Mouse (Mus musculus): ENCODE results near the gene Nxpe2. TPM values are rescaled to one million over a fixed set of nuclear protein-coding genes. Genes with fewer than 3 reads are reported as not detected.

Gene Nxpe2
- polyA plus RNA-seq, 1 experiment from 2014 or later, result 1.2 TPM

GRCm38 (mm10) chr9:48290281-48290680 is 63.0 kb downstream of the Nxpe2 start:
- Histone ChIP-seq H3K4me3 (no peak overlapping the region), H3K27me3 (no peaks in the 10 kb centered on the region), H3K9ac (no peak overlapping the region), H3K4me1 (no peaks in the 10 kb centered on the region), H3K27ac (no peak overlapping the region), H3K4me2 (no peak overlapping the region), H3K36me3 (no peaks in the 10 kb centered on the region), H3K9me3 (no peaks in the 10 kb centered on the region)
- ATAC-seq (ENCODE audit: insufficient number of reproducible peaks, insufficient read depth, low FRiP score, low TSS enrichment, low read depth), result no peak
- WGBS, result 88% methylated on average over 1 of the region's 1 CpGs

- H3K9me3 ChIP-seq, result no peaks in the 10 kb centered on the region
- H3K4me1 ChIP-seq, result no peaks in the 10 kb centered on the region
- H3K9ac ChIP-seq, result no peak overlapping the region
- no peak overlapping the region for H3K4me2 ChIP-seq
- no peak for ATAC-seq (ENCODE audit: insufficient number of reproducible peaks, insufficient read depth, low FRiP score, low TSS enrichment, low read depth)
- 84% methylated on average over 8 of the region's 8 CpGs for WGBS
- H3K4me3 ChIP-seq, result no peak overlapping the region
- H3K36me3 ChIP-seq, result no peaks in the 10 kb centered on the region
- no peaks in the 10 kb centered on the region for H3K27me3 ChIP-seq
- H3K27ac ChIP-seq, result no peak overlapping the region
Observed at GRCm38 (mm10) chr9:48284221-48284620, 69.0 kb downstream of the Nxpe2 start.

GRCm38 (mm10) chr9:48276831-48277230 is 76.4 kb downstream of the Nxpe2 start:
- 89% methylated on average over 15 of the region's 15 CpGs for WGBS
- Histone ChIP-seq H3K4me2 (no peak overlapping the region), H3K27me3 (no peaks in the 10 kb centered on the region), H3K9me3 (no peaks in the 10 kb centered on the region), H3K36me3 (no peaks in the 10 kb centered on the region), H3K9ac (no peak overlapping the region), H3K4me1 (no peaks in the 10 kb centered on the region), H3K27ac (no peak overlapping the region), H3K4me3 (no peak overlapping the region)
- no peak for ATAC-seq (ENCODE audit: insufficient number of reproducible peaks, insufficient read depth, low FRiP score, low TSS enrichment, low read depth)

Other genes with a start within 250 kb of the Nxpe2 start
- gene Nxpe4, start 191.4 kb downstream of the Nxpe2 start, polyA plus RNA-seq (2015; fragmentation: Nextera tagmentation; extraction: Ambion mirVana), result 8.1 and 8.2 TPM in 2 replicates
- 106 and 114 TPM in 2 replicates for gene Rexo2, start 127.2 kb upstream of the Nxpe2 start, polyA plus RNA-seq (2015; fragmentation: Nextera tagmentation; extraction: Ambion mirVana)
- gene Rbm7, start 141.8 kb upstream of the Nxpe2 start, polyA plus RNA-seq (2015; fragmentation: Nextera tagmentation; extraction: Ambion mirVana), result 137 and 138 TPM in 2 replicates
- 36.4 and 37.1 TPM in 2 replicates for gene Gm5617, start 142.0 kb upstream of the Nxpe2 start, polyA plus RNA-seq (2015; fragmentation: Nextera tagmentation; extraction: Ambion mirVana)

All from embryonic facial prominence, embryonic 13.5 days (tissue).